Mouse (Mus musculus) intestine, embryonic 16.5 days (tissue): ENCODE measurements around the gene Cpa5. TPM values are rescaled to one million over a fixed set of nuclear protein-coding genes. Genes with fewer than 3 reads are reported as not detected.

Source experiments
- ATAC-seq: fragments of 200-750 bp; cut with Nextera tagmentation; 2 replicates; pipeline ENCODE4 v1.8.0; 2017; ENCODE audit warnings: moderate TSS enrichment, moderate library complexity
- H3K27ac ChIP-seq: fragments of 300-500 bp; sonication (generic); 2 replicates; pipeline ENCODE4 v1.5.1; 2014; ENCODE audit warnings: mild to moderate bottlenecking, low read length
- H3K27me3 ChIP-seq: fragments of 300-500 bp; sonication (generic); replicated peaks from 2 replicates; pipeline ENCODE4 v1.6.1; 2014; ENCODE audit warnings: low read length, control low read depth, mixed read lengths; ENCODE audit not compliant: control insufficient read depth, insufficient read depth
- H3K36me3 ChIP-seq: fragments of 300-500 bp; sonication (generic); 2 replicates; pipeline ENCODE4 v1.6.1; 2014; ENCODE audit warnings: low read length, control low read depth; ENCODE audit not compliant: control insufficient read depth, insufficient read depth
- H3K4me1 ChIP-seq: fragments of 300-500 bp; sonication (generic); 2 replicates; pipeline ENCODE4 v1.6.1; 2014; ENCODE audit warnings: low read length, control low read depth, mixed read lengths; ENCODE audit not compliant: control insufficient read depth, insufficient read depth
- H3K4me2 ChIP-seq: fragments of 300-500 bp; sonication (generic); 2 replicates; pipeline ENCODE4 v1.6.1; 2014; ENCODE audit warnings: low read depth, low read length, control low read depth
- H3K4me3 ChIP-seq: fragments of 300-500 bp; sonication (generic); 2 replicates; pipeline ENCODE4 v1.5.1; 2014; ENCODE audit warnings: mild to moderate bottlenecking, low read length
- H3K9ac ChIP-seq: fragments of 300-500 bp; sonication (generic); 2 replicates; pipeline ENCODE4 v1.6.1; 2014; ENCODE audit warnings: low read depth, low read length
- H3K9me3 ChIP-seq: fragments of 300-500 bp; sonication (generic); 2 replicates; pipeline ENCODE4 v1.6.1; 2016; ENCODE audit warnings: low read length, control low read depth; ENCODE audit not compliant: control insufficient read depth
- WGBS: fragments of 180-500 bp; shearing (Covaris S2); extraction: QIAGEN DNeasy Blood & Tissue Kit; methylation state at CpG from one replicate; pipeline ENCODE4 v1.1.7; 2014; 5-methylcytosine and 5-hydroxymethylcytosine counted together
- polyA plus RNA-seq: library from polyadenylated mRNA; unstranded; fragments of >200 nt; fragmentation: Nextera tagmentation; extraction: Ambion mirVana; gene quantifications from 2 replicates; pipeline ENCODE4 v1.2.1, GENCODE M21; 2015

Gene Cpa5
- polyA plus RNA-seq, 1 experiment from 2014 or later: not detected

GRCm38 (mm10) chr6:30680442-30680841 is 69.6 kb downstream of the Cpa5 start:
- H3K36me3 ChIP-seq: no peaks in the 10 kb centered on the region
- H3K4me3 ChIP-seq: no peak overlapping the region
- H3K9ac ChIP-seq: no peak overlapping the region
- no peak overlapping the region for H3K4me2 ChIP-seq
- no peak overlapping the region for H3K27ac ChIP-seq
- H3K27me3 ChIP-seq: no peaks in the 10 kb centered on the region
- WGBS: 70% methylated on average over 7 of the region's 7 CpGs
- no peaks in the 10 kb centered on the region for H3K9me3 ChIP-seq
- H3K4me1 ChIP-seq: peaks cover 18% of the 10 kb centered on the region
- no peak for ATAC-seq

Other genes with a start within 250 kb of the Cpa5 start
- gene Zc3hc1, start 220.0 kb upstream of the Cpa5 start, polyA plus RNA-seq: 38.0 and 38.8 TPM in 2 replicates
- 10.0 and 11.6 TPM in 2 replicates for gene Klhdc10, start 209.1 kb upstream of the Cpa5 start, polyA plus RNA-seq
- gene Tmem209, start 101.2 kb upstream of the Cpa5 start, polyA plus RNA-seq: 33.0 and 34.0 TPM in 2 replicates
- gene Ssmem1, start 101.2 kb upstream of the Cpa5 start, polyA plus RNA-seq: not detected in 2 replicates
- gene Cpa2, start 69.4 kb upstream of the Cpa5 start, polyA plus RNA-seq: 399 and 443 TPM in 2 replicates
- 0.39 and 0.58 TPM in 2 replicates for gene Cpa4, start 42.6 kb upstream of the Cpa5 start, polyA plus RNA-seq
- 358 and 408 TPM in 2 replicates for gene Cpa1, start 28.2 kb downstream of the Cpa5 start, polyA plus RNA-seq
- gene Cep41, start 82.7 kb downstream of the Cpa5 start, polyA plus RNA-seq: 6.2 and 6.6 TPM in 2 replicates
- gene Mest, start 112.5 kb downstream of the Cpa5 start, polyA plus RNA-seq: 558 and 560 TPM in 2 replicates